Mouse (Mus musculus) heart, adult 8-10 months (tissue): ENCODE results near the gene Gm49721. TPM values are rescaled to one million over a fixed set of nuclear protein-coding genes. Genes with fewer than 3 reads are reported as not detected.
"Not testable (repeated sequence)": the region's sequence is repeated elsewhere in the genome, so short reads cannot be mapped to it uniquely, and the experiment has no call there.

ENCODE experiments used
- DNase-seq: peaks from one replicate; pipeline ENCODE4 v3.0.0; 2022; ENCODE audit warnings: low spot score
- total RNA-seq, 4 experiments: library from RNA; stranded (reverse); gene quantifications; 2 replicates each; pipeline ENCODE4 v1.2.4; 2022

Gm49721 gene
- total RNA-seq, 4 experiments from 2014 or later: not detected

- DNase-seq: not testable (repeated sequence)
Measured at GRCm38 (mm10) chr17:7075519-7075918, 96.8 kb downstream of the Gm49721 start.

DNA sequence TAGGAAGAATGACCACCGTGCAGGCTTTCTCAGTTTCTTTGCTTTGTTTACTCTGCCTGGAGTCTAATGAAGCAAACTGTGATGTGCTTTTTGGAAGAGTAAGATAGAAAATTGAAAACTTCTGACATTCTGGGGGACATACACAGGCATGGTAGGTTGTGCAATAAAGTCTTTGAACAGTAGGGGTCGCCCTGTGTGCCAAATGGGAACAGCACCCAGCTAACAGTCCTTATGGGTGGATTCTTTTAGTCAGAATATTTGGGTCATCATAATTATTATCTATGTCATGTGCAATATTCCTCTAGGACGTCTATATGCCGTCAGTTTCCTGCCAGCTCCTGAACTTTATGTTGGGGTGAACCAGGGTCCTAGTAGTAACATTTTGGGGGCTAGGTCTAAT, 100.9 kb downstream of the Gm49721 start:
- DNase-seq: peak; percentile 40

- DNase-seq: not testable (repeated sequence)
Measured at GRCm38 (mm10) chr17:7084523-7084922, 105.8 kb downstream of the Gm49721 start.

DNA sequence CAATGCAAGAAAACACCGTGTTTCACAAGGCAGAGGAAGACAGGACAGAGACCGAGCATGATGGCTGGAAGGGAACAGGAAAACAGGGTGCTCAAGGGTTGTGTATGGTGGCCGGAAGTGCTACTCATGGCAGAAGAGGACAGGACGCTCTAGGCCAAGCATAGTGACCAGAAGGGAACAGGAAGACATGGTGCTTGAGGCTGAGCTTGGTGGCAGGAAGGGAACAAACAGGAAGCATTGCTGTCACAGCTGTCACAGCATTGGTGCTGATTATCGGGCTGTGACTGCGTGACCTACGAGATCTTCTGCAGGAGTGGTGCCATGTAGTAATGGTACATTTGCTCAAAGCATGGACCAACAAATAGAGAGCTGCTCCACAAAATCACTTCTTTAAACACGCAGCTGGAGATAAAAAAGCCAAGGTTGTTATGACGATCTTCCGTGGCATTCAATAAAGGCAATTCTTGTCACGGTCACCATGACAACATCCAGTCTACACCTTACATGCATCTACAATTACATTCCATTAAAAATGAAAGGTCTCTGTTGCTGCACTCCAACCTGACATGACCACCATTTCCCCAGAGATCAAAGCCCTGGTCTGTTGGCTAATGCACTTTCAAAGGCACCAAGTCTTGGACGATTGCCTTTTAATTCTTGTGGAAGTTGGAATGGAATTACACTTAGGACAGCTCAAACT, 106.9 kb downstream of the Gm49721 start:
- DNase-seq: not testable (repeated sequence)

- not testable (repeated sequence) for DNase-seq
Measured at GRCm38 (mm10) chr17:7086836-7087235, 108.1 kb downstream of the Gm49721 start.

Other genes with a start within 250 kb of the Gm49721 start
- 10 to 100 TPM; 29.1 to 38.7 (median 33.9) TPM for gene Ezr, start 196.1 kb upstream of the Gm49721 start, total RNA-seq
- 10 to 100 TPM; 50.1 to 55.1 (median 53.5) TPM for gene Rsph3b, start 30.2 kb upstream of the Gm49721 start, total RNA-seq
- 10 to 100 TPM in 2 of 4 experiments, 1 to 10 TPM in 2; 9.5 to 14.3 (median 10.5) TPM for gene Tagap1, start 17.7 kb upstream of the Gm49721 start, total RNA-seq
- gene Rnaset2b, start 8.3 kb upstream of the Gm49721 start, total RNA-seq: 100 to 1,000 TPM; 180 to 197 (median 191) TPM
- gene Gm1604a, start 46.7 kb downstream of the Gm49721 start, total RNA-seq: not detected
- gene Rps6ka2, start 191.2 kb downstream of the Gm49721 start, total RNA-seq: 10 to 100 TPM; 44.5 to 56.3 (median 52.4) TPM